Mouse (Mus musculus): ENCODE data around the gene Vegfa. TPM values are rescaled to one million over a fixed set of nuclear protein-coding genes. Genes with fewer than 3 reads are reported as not detected.

Vegfa gene
- total and polyA plus RNA-seq, 3 experiments: 15.3 to 50.0 (median 17.2) TPM

DNA sequence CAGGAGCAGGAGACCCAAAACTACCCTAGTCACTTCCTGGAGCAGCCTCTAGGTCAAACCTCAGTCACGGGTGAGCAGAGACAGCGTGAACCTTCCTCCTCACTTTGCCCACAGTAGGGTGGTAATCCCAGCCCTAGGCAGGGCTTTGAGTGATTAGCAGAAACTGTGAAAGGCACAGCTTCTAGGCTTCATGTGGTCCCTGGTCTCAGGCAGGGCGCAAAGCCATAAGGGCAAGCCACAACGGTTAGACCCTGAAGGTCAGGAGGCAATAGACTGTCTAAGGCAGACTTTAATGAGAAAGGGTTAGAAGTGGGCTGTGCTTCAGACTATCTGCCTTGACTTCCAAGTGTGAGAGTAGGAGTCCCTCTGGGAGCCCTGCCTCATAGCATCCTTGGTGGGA is 9.7 kb downstream of the Vegfa start:
- no peak overlapping the region for H3K4me3 ChIP-seq (replicated peaks in 1 of 3; ENCODE audit: low read depth in 2 of 3, low read length in 2 of 3, poor library complexity in 1 of 3)
- in situ Hi-C loops (cut with MboI; ENCODE audit: low pct_ligation_motif_present, low pct_unique_long_range_greater_than_20kb, low sequenced_read_pairs) (no loop called here), dilution Hi-C loops (cut with MboI; ENCODE audit: extremely low pct_ligation_motif_present, extremely low pct_unique_long_range_greater_than_20kb, low sequenced_read_pairs) (no loop called here)
- H3K27ac ChIP-seq (ENCODE audit: insufficient read depth, low read depth): no peak overlapping the region
- H3K79me2 ChIP-seq (replicated peaks; ENCODE audit: control insufficient read depth, extremely low read depth, insufficient read depth, poor library complexity, severe bottlenecking): 0 out of 2 replicates have a peak, but pooled peaks cover under 1% of the 10 kb centered on the region
- DNase-seq (ENCODE audit: extremely low read depth): no peak
- no peak for TF ChIP-seq USF1 (IDR thresholded peaks at IDR 0.05; ENCODE audit: low read depth, low read length)
- TF ChIP-seq SMC3 (IDR thresholded peaks at IDR 0.05; ENCODE audit: low read depth, low read length): no peak
- no peak for TF ChIP-seq UBTF (IDR thresholded peaks at IDR 0.05; ENCODE audit: low read depth, low read length)
- no peak for TF ChIP-seq JUN (IDR thresholded peaks at IDR 0.05; ENCODE audit: insufficient read depth, low read depth, low read length)
- no peak for TF ChIP-seq ETS1 (conservative IDR thresholded peaks at IDR 0.05; ENCODE audit: low read depth, low read length)
- TF ChIP-seq MAFK (IDR thresholded peaks at IDR 0.05; ENCODE audit: insufficient replicate concordance, low read length): no peak
- no peak for TF ChIP-seq USF2 (conservative IDR thresholded peaks at IDR 0.05; ENCODE audit: low read depth, low read length)
- TF ChIP-seq MAX (IDR thresholded peaks at IDR 0.05; ENCODE audit: low read length): no peak
- no peak for TF ChIP-seq MXI1 (IDR thresholded peaks at IDR 0.05; ENCODE audit: low read depth, low read length)
- TF ChIP-seq RAD21 (IDR thresholded peaks at IDR 0.05; ENCODE audit: low read depth, low read length): no peak
- no peak for TF ChIP-seq MAZ (IDR thresholded peaks at IDR 0.05; ENCODE audit: low read depth, low read length)
- TF ChIP-seq SIN3A (IDR thresholded peaks at IDR 0.05; ENCODE audit: low read length): no peak
- TF ChIP-seq ZMIZ1 (IDR thresholded peaks at IDR 0.05; ENCODE audit: low read depth, low read length): no peak
- TF ChIP-seq RCOR1 (conservative IDR thresholded peaks at IDR 0.05; ENCODE audit: low read depth, low read length): no peak
- no peak for TF ChIP-seq TCF12 (IDR thresholded peaks at IDR 0.05; ENCODE audit: low read depth, low read length)
- no peak for TF ChIP-seq MEF2A (IDR thresholded peaks at IDR 0.05; ENCODE audit: borderline replicate concordance, low read depth, low read length)
- no peak for TF ChIP-seq GABPA (IDR thresholded peaks at IDR 0.05; ENCODE audit: insufficient replicate concordance, low read depth, low read length)
- no peak for TF ChIP-seq NELFE (IDR thresholded peaks at IDR 0.05; ENCODE audit: low read depth, low read length)
- TF ChIP-seq HCFC1 (IDR thresholded peaks at IDR 0.05; ENCODE audit: low read depth, low read length): no peak
- H3K9me3 ChIP-seq (replicated peaks; ENCODE audit: low read length): no peaks in the 10 kb centered on the region
- no peak overlapping the region for H3K4me2 ChIP-seq (ENCODE audit: insufficient read depth, low read depth, poor library complexity, severe bottlenecking)
- H3K27me3 ChIP-seq (replicated peaks): no peaks in the 10 kb centered on the region
- no peak overlapping the region for H3K9ac ChIP-seq (ENCODE audit: insufficient read depth, low read depth)
- peaks cover 0 to 28% of the 10 kb centered on the region in 2 experiments; a peak in 2 of 4 replicates for H3K4me1 ChIP-seq (ENCODE audit: control insufficient read depth in 1 of 2, insufficient read depth in 2 of 2)
- peaks cover 74 to 96% of the 10 kb centered on the region in 2 experiments for H3K36me3 ChIP-seq (replicated peaks in 1 of 2; ENCODE audit: control insufficient read depth in 1 of 2, insufficient read depth in 1 of 2, low read length in 1 of 2)

DNA sequence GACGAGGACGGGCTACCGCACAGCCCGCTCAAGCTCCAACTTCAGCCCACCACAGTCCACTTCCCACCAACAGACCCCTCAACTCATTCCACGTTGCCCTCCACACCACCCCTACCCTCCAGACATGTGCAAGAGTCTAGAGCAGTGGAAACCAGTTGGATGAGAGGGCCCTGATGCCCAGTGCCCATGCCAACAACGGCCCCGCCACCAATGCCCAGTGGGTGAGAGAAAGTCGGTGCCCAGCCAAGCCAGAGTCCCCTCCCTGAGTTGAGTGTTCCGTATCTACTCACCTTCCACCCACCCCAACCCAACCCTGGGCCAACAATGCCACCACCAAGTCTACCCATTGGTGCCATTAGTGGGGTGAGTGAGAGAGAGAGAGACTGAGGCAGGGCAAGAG is 10.4 kb downstream of the Vegfa start:
- Histone ChIP-seq H3K9ac (ENCODE audit: insufficient read depth, low read depth) (no peak overlapping the region), H3K9me3 (replicated peaks; ENCODE audit: low read length) (no peaks in the 10 kb centered on the region), H3K27ac (ENCODE audit: insufficient read depth, low read depth) (no peak overlapping the region), H3K4me2 (ENCODE audit: insufficient read depth, low read depth, poor library complexity, severe bottlenecking) (no peak overlapping the region), H3K27me3 (replicated peaks) (no peaks in the 10 kb centered on the region), H3K79me2 (replicated peaks; ENCODE audit: control insufficient read depth, extremely low read depth, insufficient read depth, poor library complexity, severe bottlenecking) (no peaks in the 10 kb centered on the region), H3K4me1 (ENCODE audit: control insufficient read depth in 1 of 2, insufficient read depth in 2 of 2) (peaks cover 0 to 22% of the 10 kb centered on the region in 2 experiments; a peak in 2 of 4 replicates), H3K4me3 (replicated peaks in 1 of 3; ENCODE audit: low read depth in 2 of 3, low read length in 2 of 3, poor library complexity in 1 of 3) (no peak overlapping the region), H3K36me3 (replicated peaks in 1 of 2; ENCODE audit: control insufficient read depth in 1 of 2, insufficient read depth in 1 of 2, low read length in 1 of 2) (peaks cover 75 to 91% of the 10 kb centered on the region in 2 experiments)
- in situ Hi-C loops (cut with MboI; ENCODE audit: low pct_ligation_motif_present, low pct_unique_long_range_greater_than_20kb, low sequenced_read_pairs): no loop called here
- no peak for TF ChIP-seq ZC3H11A (IDR thresholded peaks at IDR 0.05; ENCODE audit: low read depth, low read length)
- TF ChIP-seq SMC3 (IDR thresholded peaks at IDR 0.05; ENCODE audit: low read depth, low read length): no peak
- no peak for TF ChIP-seq RCOR1 (conservative IDR thresholded peaks at IDR 0.05; ENCODE audit: low read depth, low read length)
- no peak for TF ChIP-seq ETS1 (conservative IDR thresholded peaks at IDR 0.05; ENCODE audit: low read depth, low read length)
- no peak for TF ChIP-seq NRF1 (IDR thresholded peaks at IDR 0.05; ENCODE audit: low read depth, low read length)
- no peak for TF ChIP-seq MAX (IDR thresholded peaks at IDR 0.05; ENCODE audit: low read length)
- TF ChIP-seq NELFE (IDR thresholded peaks at IDR 0.05; ENCODE audit: low read depth, low read length): no peak
- TF ChIP-seq KAT2A (IDR thresholded peaks at IDR 0.05; ENCODE audit: insufficient replicate concordance, low read length): no peak
- TF ChIP-seq GABPA (IDR thresholded peaks at IDR 0.05; ENCODE audit: insufficient replicate concordance, low read depth, low read length): no peak
- TF ChIP-seq HCFC1 (IDR thresholded peaks at IDR 0.05; ENCODE audit: low read depth, low read length): no peak
- TF ChIP-seq E2F4 (IDR thresholded peaks at IDR 0.05; ENCODE audit: insufficient replicate concordance, low read depth, low read length): no peak
- TF ChIP-seq JUND (conservative IDR thresholded peaks at IDR 0.05; ENCODE audit: low read depth, low read length): no peak
- no peak for TF ChIP-seq SIN3A (IDR thresholded peaks at IDR 0.05; ENCODE audit: low read length)
- dilution Hi-C loops (cut with MboI; ENCODE audit: extremely low pct_ligation_motif_present, extremely low pct_unique_long_range_greater_than_20kb, low sequenced_read_pairs): no loop called here
- no peak for DNase-seq (ENCODE audit: extremely low read depth)
